Mouse (Mus musculus) CH12.LX (cell line): ENCODE data around the gene Aoc3.

Experiments used
- CTCF ChIP-seq, 2 experiments: IDR thresholded peaks in 1 of 2; conservative IDR thresholded peaks in 1 of 2; 2 replicates each; pipeline ENCODE4 v1.5.1; 2011 to 2012; ENCODE audit warnings: low read depth in 2 of 2, low read length in 2 of 2, improper control_type of control experiment in 1 of 2, inconsistent platforms in 1 of 2, mild to moderate bottlenecking in 1 of 2, moderate library complexity in 1 of 2
- MAFK ChIP-seq: IDR thresholded peaks from 2 replicates; pipeline ENCODE4 v1.6.1; 2011; ENCODE audit warnings: low read length, improper control_type of control experiment; ENCODE audit not compliant: insufficient replicate concordance
- POLR2A ChIP-seq: IDR thresholded peaks from 2 replicates; pipeline ENCODE4 v1.6.1; 2011; ENCODE audit warnings: low read depth, mild to moderate bottlenecking, improper control_type of control experiment, low read length
- TCF12 ChIP-seq: IDR thresholded peaks from 2 replicates; pipeline ENCODE4 v1.6.1; 2014; ENCODE audit warnings: low read depth, mild to moderate bottlenecking, inconsistent platforms, low read length, improper control_type of control experiment
- UBTF ChIP-seq: IDR thresholded peaks from 2 replicates; pipeline ENCODE4 v1.6.1; 2012; ENCODE audit warnings: low read depth, mild to moderate bottlenecking, inconsistent platforms, low read length, improper control_type of control experiment, moderate library complexity

GRCm38 (mm10) chr11:101351100-101351720 is 20.8 kb downstream of the Aoc3 start:
- TF ChIP-seq UBTF (no peak), CTCF (conservative IDR thresholded peaks at IDR 0.05 in 1 of 2, IDR thresholded peaks at IDR 0.05 in 1 of 2; ENCODE audit: low read depth in 2 of 2, low read length in 2 of 2) (no peak), POLR2A (no peak), TCF12 (no peak), MAFK (no peak)
